Mouse (Mus musculus): Measurements from ENCODE around the gene Knl1.

The Knl1 gene

DNA sequence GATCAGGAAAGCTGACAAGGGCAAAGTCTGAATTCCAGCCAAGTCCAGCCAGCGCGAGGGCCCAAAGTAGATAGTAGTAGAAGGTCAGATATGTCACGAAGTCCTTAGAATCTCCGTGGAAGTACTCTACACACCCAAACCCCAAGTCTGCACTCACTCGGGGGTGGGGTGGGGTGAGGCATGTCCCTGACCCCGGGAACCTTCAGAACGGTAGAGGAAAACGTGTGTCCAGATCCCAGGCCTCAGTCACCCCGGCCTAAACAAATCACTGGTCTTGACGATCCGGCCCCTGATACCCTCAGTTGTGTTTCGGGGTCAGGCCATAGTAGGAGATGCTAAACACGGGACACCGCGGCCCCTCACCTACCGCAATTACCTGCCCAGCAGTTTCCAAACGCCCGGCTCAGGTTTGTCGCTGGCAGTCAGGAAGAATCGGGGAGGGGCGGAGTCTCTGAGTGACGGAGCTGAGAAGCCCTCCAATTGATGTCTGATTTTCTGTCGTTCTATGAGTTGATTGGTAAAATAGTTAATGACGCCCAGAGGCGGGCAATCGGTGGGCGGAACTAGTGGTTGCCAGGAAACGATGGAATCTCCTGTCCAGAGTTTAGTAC lies 17.9 kb upstream of the Knl1 start, which contains the start of gene Ccdc32:
Ccdc32 (minus strand) TSS at position 453 of the 611 bp plus-strand sequence.
- Histone ChIP-seq H3K27me3 (ENCODE audit: insufficient read depth, low read length) (peaks cover 7% of the 10 kb centered on the region), H3K4me1 (replicated peaks; ENCODE audit: low read depth, low read length) (peaks cover 11% of the 10 kb centered on the region), H3K36me3 (ENCODE audit: insufficient read depth, low read length) (peaks cover 24% of the 10 kb centered on the region), H3K9me3 (ENCODE audit: low read length) (no peaks in the 10 kb centered on the region), H3K4me3 (replicated peaks; ENCODE audit: low read length) (peak within 1 kb of the TSS; percentile 85)
- no peak for TF ChIP-seq POU5F1 (IDR thresholded peaks at IDR 0.05; ENCODE audit: borderline replicate concordance, low read length)
- TF ChIP-seq CTCF (conservative IDR thresholded peaks at IDR 0.05; ENCODE audit: low read length) = no peak
- TF ChIP-seq NANOG (IDR thresholded peaks at IDR 0.05; ENCODE audit: borderline replicate concordance, low read length) = no peak

DNA sequence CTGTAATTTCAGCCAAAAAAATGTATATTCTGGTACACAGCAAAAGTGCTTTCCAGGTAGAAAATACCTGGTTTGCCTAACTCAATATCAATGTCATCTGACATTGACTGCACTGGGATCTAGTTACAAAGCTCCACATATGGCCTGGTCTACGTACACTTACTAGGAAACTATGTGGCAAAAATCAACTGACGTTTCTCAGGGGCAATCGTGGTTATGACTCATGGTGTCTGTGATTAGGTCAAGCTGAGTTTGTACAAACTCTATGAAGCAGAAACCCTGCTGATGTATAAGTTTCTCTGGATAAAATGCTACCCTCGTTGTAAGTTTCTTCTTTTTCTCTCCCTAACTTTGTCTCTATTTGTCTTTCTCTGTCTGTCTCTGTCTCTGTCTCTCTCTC lies 14.7 kb upstream of the Knl1 start:
- Histone ChIP-seq H3K4me3 (replicated peaks; ENCODE audit: low read length) (no peak overlapping the region), H3K4me1 (replicated peaks; ENCODE audit: low read depth, low read length) (peaks cover 33% of the 10 kb centered on the region), H3K27me3 (ENCODE audit: insufficient read depth, low read length) (peaks cover 7% of the 10 kb centered on the region), H3K36me3 (ENCODE audit: insufficient read depth, low read length) (peaks cover 9% of the 10 kb centered on the region), H3K9me3 (ENCODE audit: low read length) (no peaks in the 10 kb centered on the region)
- TF ChIP-seq POU5F1 (IDR thresholded peaks at IDR 0.05; ENCODE audit: borderline replicate concordance, low read length) = no peak
- no peak for TF ChIP-seq NANOG (IDR thresholded peaks at IDR 0.05; ENCODE audit: borderline replicate concordance, low read length)
- no peak for TF ChIP-seq CTCF (conservative IDR thresholded peaks at IDR 0.05; ENCODE audit: low read length)

DNA sequence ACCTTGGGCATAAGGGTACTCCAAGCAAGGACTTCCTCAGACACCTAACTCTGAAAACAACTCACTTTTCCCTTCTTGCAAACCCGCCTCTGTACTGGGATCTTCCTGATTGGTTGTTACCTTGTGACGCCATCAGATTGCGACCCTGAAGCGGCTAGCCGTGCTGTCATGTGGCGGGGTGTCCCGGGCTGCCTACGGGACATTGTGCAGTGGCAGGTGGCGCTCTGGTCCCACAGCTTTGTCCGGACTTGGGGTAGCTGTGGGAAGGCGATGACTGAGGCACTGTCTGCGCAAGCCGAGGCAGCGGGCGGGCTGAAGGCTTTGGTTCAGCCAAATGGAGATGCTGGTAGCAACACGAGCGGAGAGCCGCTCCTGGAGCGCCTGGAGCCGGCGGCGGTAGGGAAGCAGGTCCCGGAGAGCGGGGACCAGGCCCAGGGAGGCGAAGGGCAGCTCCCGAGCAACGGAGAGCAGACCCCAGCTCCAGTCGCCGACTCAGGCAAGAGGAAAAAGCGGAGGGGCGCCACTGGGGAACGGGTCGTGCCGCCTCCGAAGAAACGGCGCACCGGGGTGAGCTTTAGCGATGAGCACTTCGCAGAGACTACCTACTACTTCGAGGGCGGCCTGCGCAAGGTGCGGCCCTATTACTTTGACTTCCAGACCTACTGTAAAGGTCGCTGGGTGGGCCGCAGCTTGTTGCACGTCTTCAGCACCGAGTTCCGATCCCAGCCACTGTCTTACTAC lies 12.1 kb upstream of the Knl1 start, which contains the start of gene Rpusd2:
Rpusd2 (plus strand) TSS at position 135 of the 741 bp plus-strand sequence.
- Histone ChIP-seq H3K9me3 (ENCODE audit: low read length) (no peaks in the 10 kb centered on the region), H3K27me3 (ENCODE audit: insufficient read depth, low read length) (peaks cover 7% of the 10 kb centered on the region), H3K36me3 (ENCODE audit: insufficient read depth, low read length) (peaks cover 35% of the 10 kb centered on the region), H3K4me3 (replicated peaks; ENCODE audit: low read length) (peak within 1 kb of the TSS; percentile 98), H3K4me1 (replicated peaks; ENCODE audit: low read depth, low read length) (peaks cover 35% of the 10 kb centered on the region)
- TF ChIP-seq NANOG (IDR thresholded peaks at IDR 0.05; ENCODE audit: borderline replicate concordance, low read length) (no peak), CTCF (conservative IDR thresholded peaks at IDR 0.05; ENCODE audit: low read length) (no peak), POU5F1 (IDR thresholded peaks at IDR 0.05; ENCODE audit: borderline replicate concordance, low read length) (no peak)

DNA sequence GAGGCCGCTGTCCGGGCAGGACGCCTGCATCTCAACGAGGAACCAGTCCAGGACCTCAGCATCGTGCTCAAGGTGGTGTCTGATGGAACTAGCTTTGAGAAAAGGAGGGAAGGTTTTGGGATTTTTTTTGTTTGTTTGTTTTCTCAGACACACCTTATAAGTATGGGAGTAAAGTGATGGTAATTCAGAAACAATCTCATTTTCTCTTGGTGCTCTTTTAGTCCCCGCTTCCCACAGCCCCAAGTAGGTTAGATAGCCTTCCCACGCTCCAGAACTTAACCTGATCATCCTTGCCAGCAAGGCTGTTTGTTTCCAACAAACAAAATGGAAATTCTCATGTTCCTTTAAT lies 11.5 kb upstream of the Knl1 start:
- Histone ChIP-seq H3K36me3 (ENCODE audit: insufficient read depth, low read length) (peaks cover 38% of the 10 kb centered on the region), H3K9me3 (ENCODE audit: low read length) (no peaks in the 10 kb centered on the region), H3K27me3 (ENCODE audit: insufficient read depth, low read length) (peaks cover 7% of the 10 kb centered on the region), H3K4me1 (replicated peaks; ENCODE audit: low read depth, low read length) (peaks cover 36% of the 10 kb centered on the region), H3K4me3 (replicated peaks; ENCODE audit: low read length) (peak overlapping the region; percentile 98)
- no peak for TF ChIP-seq POU5F1 (IDR thresholded peaks at IDR 0.05; ENCODE audit: borderline replicate concordance, low read length)
- TF ChIP-seq NANOG (IDR thresholded peaks at IDR 0.05; ENCODE audit: borderline replicate concordance, low read length) = no peak
- no peak for TF ChIP-seq CTCF (conservative IDR thresholded peaks at IDR 0.05; ENCODE audit: low read length)

DNA sequence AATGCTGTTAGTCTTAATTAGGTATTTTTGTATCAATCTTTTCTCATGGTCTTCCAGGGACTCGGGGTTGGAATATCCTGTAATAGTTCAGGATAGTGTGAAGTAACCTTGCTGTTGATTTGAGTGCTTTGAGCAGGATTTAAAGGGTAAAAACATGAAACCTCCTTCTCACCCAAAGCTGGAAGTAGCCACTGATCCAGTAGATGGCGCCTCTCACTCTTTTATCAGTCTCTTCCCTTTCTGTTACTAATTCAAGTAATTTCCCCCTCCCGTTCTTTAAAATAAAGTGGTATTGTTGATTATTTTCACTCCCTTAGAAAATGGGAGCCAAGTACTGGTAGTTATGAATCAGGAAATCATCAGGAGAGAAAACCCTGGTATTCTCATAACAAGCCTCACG lies 6.0 kb upstream of the Knl1 start:
- Histone ChIP-seq H3K4me1 (replicated peaks; ENCODE audit: low read depth, low read length) (peaks cover 46% of the 10 kb centered on the region), H3K9me3 (ENCODE audit: low read length) (no peaks in the 10 kb centered on the region), H3K36me3 (ENCODE audit: insufficient read depth, low read length) (peaks cover 59% of the 10 kb centered on the region), H3K4me3 (replicated peaks; ENCODE audit: low read length) (no peak overlapping the region), H3K27me3 (ENCODE audit: insufficient read depth, low read length) (no peaks in the 10 kb centered on the region)
- TF ChIP-seq NANOG (IDR thresholded peaks at IDR 0.05; ENCODE audit: borderline replicate concordance, low read length) (no peak), CTCF (conservative IDR thresholded peaks at IDR 0.05; ENCODE audit: low read length) (peak; percentile 34)

DNA sequence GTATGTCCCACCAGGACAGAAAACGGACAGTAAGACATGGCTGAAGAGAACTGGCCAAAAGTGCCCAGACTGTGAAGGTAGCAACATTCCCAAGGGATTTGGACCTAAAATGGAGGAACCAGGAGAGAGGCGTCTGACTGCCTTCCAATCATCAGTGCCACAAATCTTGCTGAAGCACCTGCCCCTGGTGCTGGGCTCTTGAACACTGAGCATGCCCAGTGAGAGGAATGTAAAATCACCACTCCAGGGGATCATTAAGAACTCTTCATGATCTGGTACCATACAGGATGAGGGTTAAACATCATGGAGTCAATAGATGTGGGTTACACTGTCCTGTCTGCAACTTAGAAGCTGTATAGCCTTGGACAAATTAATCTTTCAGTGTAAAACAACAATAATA lies 1.8 kb upstream of the Knl1 start:
- H3K36me3 ChIP-seq (ENCODE audit: insufficient read depth, low read length) = peaks cover 22% of the 10 kb centered on the region
- peaks cover 42% of the 10 kb centered on the region for H3K4me1 ChIP-seq (replicated peaks; ENCODE audit: low read depth, low read length)
- TF ChIP-seq NANOG (IDR thresholded peaks at IDR 0.05; ENCODE audit: borderline replicate concordance, low read length) (no peak), CTCF (conservative IDR thresholded peaks at IDR 0.05; ENCODE audit: low read length) (no peak), POU5F1 (IDR thresholded peaks at IDR 0.05; ENCODE audit: borderline replicate concordance, low read length) (no peak)
- no peak overlapping the region for H3K4me3 ChIP-seq (replicated peaks; ENCODE audit: low read length)
- H3K27me3 ChIP-seq (ENCODE audit: insufficient read depth, low read length) = no peaks in the 10 kb centered on the region
- no peaks in the 10 kb centered on the region for H3K9me3 ChIP-seq (ENCODE audit: low read length)

DNA sequence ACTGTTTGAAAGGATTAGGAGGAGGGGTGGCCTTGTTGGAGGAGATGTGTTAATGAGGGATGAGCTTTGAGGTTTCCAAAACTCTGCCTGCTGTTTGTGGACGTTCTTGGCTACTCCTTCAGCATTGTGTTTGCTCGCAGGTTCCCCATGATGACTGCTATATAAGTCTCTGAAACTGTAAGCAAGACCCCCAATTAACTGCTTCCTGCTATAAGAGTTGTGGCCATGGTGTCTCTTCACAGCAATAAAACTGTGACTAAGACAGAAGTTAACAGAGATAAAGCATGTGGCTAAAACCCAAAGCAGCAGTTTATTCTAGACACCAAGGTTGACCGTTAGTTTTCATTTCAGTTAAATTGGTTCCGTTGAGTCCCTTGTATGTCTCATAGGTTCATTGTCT lies 930 bp downstream of the Knl1 start:
- H3K4me3 ChIP-seq (replicated peaks; ENCODE audit: low read length) = peak overlapping the region; percentile 91
- H3K27me3 ChIP-seq (ENCODE audit: insufficient read depth, low read length) = no peaks in the 10 kb centered on the region
- no peak for TF ChIP-seq CTCF (conservative IDR thresholded peaks at IDR 0.05; ENCODE audit: low read length)
- no peak for TF ChIP-seq POU5F1 (IDR thresholded peaks at IDR 0.05; ENCODE audit: borderline replicate concordance, low read length)
- no peak for TF ChIP-seq NANOG (IDR thresholded peaks at IDR 0.05; ENCODE audit: borderline replicate concordance, low read length)
- H3K9me3 ChIP-seq (ENCODE audit: low read length) = no peaks in the 10 kb centered on the region
- H3K36me3 ChIP-seq (ENCODE audit: insufficient read depth, low read length) = no peaks in the 10 kb centered on the region
- H3K4me1 ChIP-seq (replicated peaks; ENCODE audit: low read depth, low read length) = peaks cover 44% of the 10 kb centered on the region

DNA sequence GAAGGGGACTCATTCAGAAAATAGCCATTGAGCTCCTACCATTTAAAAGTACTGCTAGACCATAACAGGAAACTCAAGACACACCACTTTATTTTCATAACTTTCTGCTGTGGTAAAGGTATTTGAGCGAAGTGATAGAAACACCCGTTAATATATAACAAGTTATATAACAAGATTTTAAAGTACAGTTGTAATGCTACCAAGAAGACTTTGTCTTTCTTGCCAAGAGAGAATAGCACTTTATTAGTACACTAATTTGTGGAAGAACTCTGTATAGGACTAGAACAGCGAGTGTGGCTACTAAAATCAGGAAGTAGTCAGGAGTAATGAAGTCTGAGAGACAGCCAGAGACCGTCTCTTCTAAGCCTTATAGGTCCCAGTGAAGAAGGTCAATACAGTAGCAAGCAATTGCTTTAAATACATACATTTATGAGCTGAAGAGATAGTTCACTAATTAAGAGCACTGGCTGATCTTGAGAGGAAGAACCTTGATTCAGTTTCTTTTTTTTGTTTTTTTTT lies 3.3 kb downstream of the Knl1 start:
- peaks cover 41% of the 10 kb centered on the region for H3K4me1 ChIP-seq (replicated peaks; ENCODE audit: low read depth, low read length)
- no peaks in the 10 kb centered on the region for H3K36me3 ChIP-seq (ENCODE audit: insufficient read depth, low read length)
- TF ChIP-seq POU5F1 (IDR thresholded peaks at IDR 0.05; ENCODE audit: borderline replicate concordance, low read length) (no peak), CTCF (conservative IDR thresholded peaks at IDR 0.05; ENCODE audit: low read length) (no peak)
- H3K4me3 ChIP-seq (replicated peaks; ENCODE audit: low read length) = no peak overlapping the region
- no peaks in the 10 kb centered on the region for H3K27me3 ChIP-seq (ENCODE audit: insufficient read depth, low read length)
- no peaks in the 10 kb centered on the region for H3K9me3 ChIP-seq (ENCODE audit: low read length)

All from E14TG2a.4 (cell line).